Mouse (Mus musculus) midbrain, postnatal 0 days (tissue): Measurements from ENCODE around the gene Gsn. TPM values are rescaled to one million over a fixed set of nuclear protein-coding genes. Genes with fewer than 3 reads are reported as not detected.

ENCODE experiments used
- ATAC-seq: fragments of 200-750 bp; cut with Nextera tagmentation; 2 replicates; pipeline ENCODE4 v1.8.0; 2017; ENCODE audit warnings: moderate number of reproducible peaks, mild to moderate bottlenecking, moderate TSS enrichment, moderate library complexity; ENCODE audit not compliant: low FRiP score
- DNase-seq: peaks from one replicate; pipeline ENCODE4 v3.0.0-alpha.2; 2015; ENCODE audit warnings: low spot score
- H3K27ac ChIP-seq: fragments of 300-500 bp; sonication (generic); 2 replicates; pipeline ENCODE4 v1.5.1; 2014; ENCODE audit warnings: low read depth, mild to moderate bottlenecking, low read length, mixed read lengths
- H3K27me3 ChIP-seq: fragments of 300-500 bp; sonication (generic); 2 replicates; pipeline ENCODE4 v1.6.1; 2014; ENCODE audit warnings: low read length, control low read depth, mixed read lengths; ENCODE audit not compliant: insufficient read depth
- H3K36me3 ChIP-seq: fragments of 300-500 bp; sonication (generic); 2 replicates; pipeline ENCODE4 v1.6.1; 2014; ENCODE audit warnings: low read length, control low read depth, mixed read lengths; ENCODE audit not compliant: insufficient read depth
- H3K4me1 ChIP-seq: fragments of 300-500 bp; sonication (generic); 2 replicates; pipeline ENCODE4 v1.6.1; 2014; ENCODE audit warnings: mild to moderate bottlenecking, control low read depth, antibody characterized with exemption, low read length, mixed read lengths; ENCODE audit not compliant: insufficient read depth
- H3K4me2 ChIP-seq: fragments of 300-500 bp; sonication (generic); 2 replicates; pipeline ENCODE4 v1.6.1; 2014; ENCODE audit warnings: low read depth, mild to moderate bottlenecking, low read length, mixed read lengths; ENCODE audit not compliant: poor library complexity, severe bottlenecking
- H3K4me3 ChIP-seq: fragments of 300-500 bp; sonication (generic); 2 replicates; pipeline ENCODE4 v1.5.1; 2014; ENCODE audit warnings: low read depth, mild to moderate bottlenecking, low read length, moderate library complexity
- H3K9ac ChIP-seq: fragments of 300-500 bp; sonication (generic); replicated peaks from 2 replicates; pipeline ENCODE4 v1.6.1; 2014; ENCODE audit warnings: mild to moderate bottlenecking, low read length, moderate library complexity, mixed read lengths; ENCODE audit not compliant: poor library complexity, severe bottlenecking
- H3K9me3 ChIP-seq: fragments of 300-500 bp; sonication (generic); 2 replicates; pipeline ENCODE4 v1.6.1; 2016; ENCODE audit warnings: low read length, control low read depth
- CTCF ChIP-seq: IDR thresholded peaks from 2 replicates; pipeline ENCODE4 v1.5.1; 2016; ENCODE audit warnings: antibody characterized with exemption, mild to moderate bottlenecking
- WGBS: fragments of 180-500 bp; shearing (Covaris S2); extraction: QIAGEN DNeasy Blood & Tissue Kit; methylation state at CpG from one replicate; pipeline ENCODE4 v1.1.7; 2014; 5-methylcytosine and 5-hydroxymethylcytosine counted together
- polyA plus RNA-seq: library from polyadenylated mRNA; unstranded; fragments of >200 nt; fragmentation: Nextera tagmentation; extraction: Ambion mirVana; gene quantifications from 2 replicates; pipeline ENCODE4 v1.2.1, GENCODE M21; 2015
- total RNA-seq: library from RNA; depleted of rRNA; stranded (reverse); fragments of >200 nt; gene quantifications from 2 replicates; pipeline ENCODE4 v1.2.3, GENCODE M21; 2014

The Gsn gene
- total and polyA plus RNA-seq, 2 experiments from 2014 or later: 26.2 to 39.1 TPM

GRCm38 (mm10) chr2:35297703-35298332 is 41.6 kb downstream of the Gsn start:
- H3K9ac ChIP-seq: no peak overlapping the region
- no peaks in the 10 kb centered on the region for H3K9me3 ChIP-seq
- WGBS: 27% methylated on average over 15 of the region's 15 CpGs
- ATAC-seq (peak; percentile 70), DNase-seq (peak; percentile 89)
- H3K36me3 ChIP-seq: no peaks in the 10 kb centered on the region
- H3K27ac ChIP-seq: no peak overlapping the region
- no peak overlapping the region for H3K4me3 ChIP-seq
- no peaks in the 10 kb centered on the region for H3K27me3 ChIP-seq
- H3K4me1 ChIP-seq: no peaks in the 10 kb centered on the region
- TF ChIP-seq CTCF: peak; percentile 100
- H3K4me2 ChIP-seq: no peak overlapping the region

- no peak overlapping the region for H3K4me3 ChIP-seq
- H3K4me1 ChIP-seq: no peaks in the 10 kb centered on the region
- H3K27me3 ChIP-seq: no peaks in the 10 kb centered on the region
- 93% methylated on average over 2 of the region's 2 CpGs for WGBS
- H3K4me2 ChIP-seq: no peak overlapping the region
- H3K27ac ChIP-seq: no peak overlapping the region
- no peak for DNase-seq
- ATAC-seq: no peak
- H3K36me3 ChIP-seq: no peaks in the 10 kb centered on the region
- no peak overlapping the region for H3K9ac ChIP-seq
- no peak for TF ChIP-seq CTCF
- H3K9me3 ChIP-seq: no peaks in the 10 kb centered on the region
Observed at GRCm38 (mm10) chr2:35299437-35299836, 43.3 kb downstream of the Gsn start.

- 83% methylated on average over 13 of the region's 13 CpGs for WGBS
- no peak overlapping the region for H3K4me3 ChIP-seq
Observed at GRCm38 (mm10) chr2:35302049-35302885, 46.1 kb downstream of the Gsn start.

GRCm38 (mm10) chr2:35308166-35308565 is 52.0 kb downstream of the Gsn start:
- TF ChIP-seq CTCF: no peak
- Histone ChIP-seq H3K36me3 (no peaks in the 10 kb centered on the region), H3K9me3 (no peaks in the 10 kb centered on the region), H3K4me3 (no peak overlapping the region), H3K4me1 (no peaks in the 10 kb centered on the region), H3K27me3 (no peaks in the 10 kb centered on the region), H3K9ac (no peak overlapping the region), H3K27ac (no peak overlapping the region), H3K4me2 (no peak overlapping the region)
- ATAC-seq: no peak
- no peak for DNase-seq
- WGBS: 83% methylated on average over 1 of the region's 1 CpGs

More at GRCm38 (mm10) chr2:35302049-35302885, 46.1 kb downstream of the Gsn start:
- ATAC-seq: no peak
- no peaks in the 10 kb centered on the region for H3K36me3 ChIP-seq
- no peaks in the 10 kb centered on the region for H3K27me3 ChIP-seq
- no peak for TF ChIP-seq CTCF
- no peak overlapping the region for H3K27ac ChIP-seq
- no peaks in the 10 kb centered on the region for H3K4me1 ChIP-seq
- no peak overlapping the region for H3K4me2 ChIP-seq
- no peaks in the 10 kb centered on the region for H3K9me3 ChIP-seq
- H3K9ac ChIP-seq: no peak overlapping the region
- no peak for DNase-seq

- Histone ChIP-seq H3K9ac (no peak overlapping the region), H3K27ac (no peak overlapping the region), H3K27me3 (no peaks in the 10 kb centered on the region), H3K4me3 (no peak overlapping the region), H3K9me3 (no peaks in the 10 kb centered on the region), H3K4me2 (no peak overlapping the region), H3K36me3 (no peaks in the 10 kb centered on the region), H3K4me1 (no peaks in the 10 kb centered on the region)
- no peak for TF ChIP-seq CTCF
- ATAC-seq (no peak), DNase-seq (no peak)
- WGBS: 87% methylated on average over 4 of the region's 4 CpGs
Observed at GRCm38 (mm10) chr2:35309906-35310493, 53.8 kb downstream of the Gsn start.

GRCm38 (mm10) chr2:35314300-35314699 is 58.1 kb downstream of the Gsn start:
- Histone ChIP-seq H3K27ac (no peak overlapping the region), H3K4me1 (no peaks in the 10 kb centered on the region), H3K36me3 (0 out of 2 replicates have a peak, but pooled peaks cover 2% of the 10 kb centered on the region), H3K27me3 (no peaks in the 10 kb centered on the region), H3K9me3 (no peaks in the 10 kb centered on the region), H3K4me2 (no peak overlapping the region), H3K9ac (no peak overlapping the region), H3K4me3 (no peak overlapping the region)
- DNase-seq (no peak), ATAC-seq (no peak)
- 29% methylated on average over 3 of the region's 3 CpGs for WGBS
- TF ChIP-seq CTCF: no peak
